Mouse (Mus musculus) MEL (cell line): ENCODE measurements around the gene Xlr5a. TPM values are rescaled to one million over a fixed set of nuclear protein-coding genes. Genes with fewer than 3 reads are reported as not detected.
"Not testable (repeated sequence)": the region's sequence is repeated elsewhere in the genome, so short reads cannot be mapped to it uniquely, and the experiment has no call there.

Experiments used
- DNase-seq: peaks from one replicate; pipeline ENCODE4 v3.0.0; 2011; ENCODE audit warnings: low read depth, low spot score
- H3K27ac ChIP-seq: 2 replicates; pipeline ENCODE4 v1.5.1; 2012; ENCODE audit warnings: low read depth, mild to moderate bottlenecking, control low read depth, low read length, moderate library complexity; ENCODE audit not compliant: control insufficient read depth
- H3K27me3 ChIP-seq, 2 experiments: fragments of 150-350 bp in 1 of 2; sonication (generic) in 1 of 2; 2 replicates each; pipeline ENCODE4 v1.6.1; 2012; ENCODE audit warnings: low read length in 2 of 2, mild to moderate bottlenecking in 2 of 2, improper control_type of control experiment in 1 of 2, moderate library complexity in 1 of 2; ENCODE audit not compliant: insufficient read depth in 2 of 2, control insufficient read depth in 1 of 2
- H3K36me3 ChIP-seq, 2 experiments: 2 replicates each; pipeline ENCODE4 v1.6.1; 2012 to 2014; ENCODE audit warnings: low read length in 2 of 2, improper control_type of control experiment in 1 of 2, inconsistent platforms in 1 of 2, mild to moderate bottlenecking in 1 of 2; ENCODE audit not compliant: insufficient read depth in 2 of 2, control insufficient read depth in 1 of 2
- H3K4me1 ChIP-seq, 2 experiments: fragments of 150-350 bp in 1 of 2; sonication (generic) in 1 of 2; 2 replicates each; pipeline ENCODE4 v1.6.1; 2012; ENCODE audit warnings: low read length in 2 of 2, improper control_type of control experiment in 1 of 2, mild to moderate bottlenecking in 1 of 2; ENCODE audit not compliant: insufficient read depth in 2 of 2, control insufficient read depth in 1 of 2
- H3K4me3 ChIP-seq, 2 experiments: fragments of 150-350 bp in 1 of 2; sonication (generic) in 1 of 2; 2 replicates each; pipeline ENCODE4 v1.5.1; 2012; ENCODE audit warnings: low read depth in 2 of 2, low read length in 2 of 2, mild to moderate bottlenecking in 2 of 2, moderate library complexity in 2 of 2, control low read depth in 1 of 2, improper control_type of control experiment in 1 of 2; ENCODE audit not compliant: control insufficient read depth in 1 of 2, insufficient read depth in 1 of 2
- H3K79me2 ChIP-seq: 2 replicates; pipeline ENCODE4 v1.6.1; 2012; ENCODE audit warnings: mild to moderate bottlenecking, low read length, moderate library complexity; ENCODE audit not compliant: control insufficient read depth, poor library complexity, insufficient read depth
- H3K9ac ChIP-seq: 2 replicates; pipeline ENCODE4 v1.6.1; 2012; ENCODE audit warnings: low read depth, mild to moderate bottlenecking, control low read depth, low read length, moderate library complexity; ENCODE audit not compliant: control insufficient read depth, poor library complexity, severe bottlenecking
- H3K9me3 ChIP-seq: fragments of 150-350 bp; sonication (generic); replicated peaks from 2 replicates; pipeline ENCODE4 v1.6.1; 2012; ENCODE audit warnings: mild to moderate bottlenecking, low read length, improper control_type of control experiment, moderate library complexity; ENCODE audit not compliant: insufficient read depth
- HCFC1 ChIP-seq: IDR thresholded peaks from 2 replicates; pipeline ENCODE4 v1.6.1; 2012; ENCODE audit warnings: low read depth, mild to moderate bottlenecking, inconsistent platforms, low read length, improper control_type of control experiment, moderate library complexity
- NELFE ChIP-seq: IDR thresholded peaks from 2 replicates; pipeline ENCODE4 v1.6.1; 2011; ENCODE audit warnings: low read depth, low read length, improper control_type of control experiment
- NRF1 ChIP-seq: IDR thresholded peaks from 2 replicates; pipeline ENCODE4 v1.6.1; 2014; ENCODE audit warnings: low read depth, mild to moderate bottlenecking, inconsistent platforms, low read length, improper control_type of control experiment, moderate library complexity; ENCODE audit not compliant: poor library complexity, insufficient read depth, severe bottlenecking
- POLR2A ChIP-seq, 2 experiments: IDR thresholded peaks; 2 replicates each; pipeline ENCODE4 v1.6.1; 2011 to 2012; ENCODE audit warnings: low read length in 2 of 2, mild to moderate bottlenecking in 2 of 2, control low read depth in 1 of 2, improper control_type of control experiment in 1 of 2, low read depth in 1 of 2, moderate library complexity in 1 of 2; ENCODE audit not compliant: control insufficient read depth in 1 of 2, insufficient read depth in 1 of 2, poor library complexity in 1 of 2
- polyA plus RNA-seq, 2 experiments: library from polyadenylated mRNA; stranded (reverse) in 1 of 2; unstranded in 1 of 2; fragments of >175 nt in 1 of 2; fragments of >200 nt in 1 of 2; gene quantifications; 2 replicates each; pipeline versions ENCODE4 v1.2.1 to v1.2.4; 2012; ENCODE audit warnings: low replicate concordance in 2 of 2, low read depth in 1 of 2; ENCODE audit not compliant: insufficient read length in 2 of 2, insufficient read depth in 1 of 2, missing spikeins in 1 of 2
- total RNA-seq: library from RNA; depleted of rRNA; stranded (reverse); fragments of 300-350 nt; gene quantifications from 2 replicates; pipeline ENCODE4 v1.2.3, GENCODE M21; 2012

Gene Xlr5a
- total and polyA plus RNA-seq, 3 experiments, result not detected

DNA sequence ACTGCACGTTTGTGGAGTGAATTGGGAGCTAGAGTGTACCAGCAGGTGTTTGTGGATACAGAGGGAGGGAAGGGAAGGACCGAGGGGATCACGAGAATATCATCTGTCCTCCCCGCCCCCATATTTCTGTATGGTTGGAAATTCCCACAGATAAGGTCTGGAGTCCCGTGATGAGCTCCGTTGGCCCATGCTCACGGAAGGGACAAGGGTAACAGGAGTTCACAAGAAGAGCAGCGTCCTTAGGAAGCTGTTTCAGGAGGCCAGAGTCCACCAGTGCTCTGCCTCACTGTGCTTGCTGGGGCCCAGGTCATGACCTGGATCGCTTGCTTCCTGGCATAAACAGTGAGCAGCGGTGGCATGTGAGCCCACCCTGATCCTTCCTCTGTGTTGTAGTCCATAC lies 3.0 kb upstream of the Xlr5a start:
- H3K4me1 ChIP-seq, H3K79me2 ChIP-seq, H3K4me3 ChIP-seq, H3K36me3 ChIP-seq, H3K9me3 ChIP-seq, H3K9ac ChIP-seq, DNase-seq, H3K27me3 ChIP-seq, H3K27ac ChIP-seq: not testable (repeated sequence)

DNA sequence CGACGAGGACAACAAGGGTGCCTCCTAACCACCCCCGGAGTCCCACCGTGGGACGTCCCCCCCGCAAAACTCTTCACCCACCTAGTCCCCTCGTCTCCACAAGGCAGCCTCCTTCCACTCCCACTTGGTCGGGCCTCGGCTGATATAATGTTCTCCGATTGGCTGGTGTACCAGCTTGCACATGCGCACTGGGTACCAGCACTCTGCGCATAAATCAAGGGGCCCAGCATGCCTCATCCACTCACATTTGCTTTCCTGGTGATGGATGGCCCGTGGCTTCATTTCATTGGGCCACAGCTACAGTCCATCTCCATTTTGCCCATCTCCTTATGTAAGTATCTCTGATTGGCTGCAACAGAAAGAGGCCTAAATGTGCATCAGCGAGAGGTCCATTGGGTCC lies 27.5 kb downstream of the Xlr5a start, which contains the start of gene Xlr3c:
Gene Xlr3c (minus strand): TSS at position 121 of the 400 bp plus-strand sequence.
- H3K9me3 ChIP-seq, H3K4me1 ChIP-seq, H3K27ac ChIP-seq, H3K27me3 ChIP-seq, H3K79me2 ChIP-seq, H3K36me3 ChIP-seq: not testable (repeated sequence)
- TF ChIP-seq POLR2A (IDR thresholded peaks at IDR 0.05; ENCODE audit: control insufficient read depth in 1 of 2, insufficient read depth in 1 of 2, low read depth in 1 of 2, low read length in 2 of 2, poor library complexity in 1 of 2), result peak in 1 of 2 experiments; percentile 60; a peak in 2 of 4 replicates
- peak; percentile 79 for TF ChIP-seq NRF1
- TF ChIP-seq NELFE, result peak; percentile 38; the same call in 1 of the 2 replicates
- peak; percentile 68; the same call in 1 of the 2 replicates for TF ChIP-seq HCFC1
- peak within 1 kb of the TSS; percentile 64 for H3K9ac ChIP-seq
- DNase-seq, result peak; percentile 89
- peak within 1 kb of the TSS; percentile 62 to 74 for H3K4me3 ChIP-seq

DNA sequence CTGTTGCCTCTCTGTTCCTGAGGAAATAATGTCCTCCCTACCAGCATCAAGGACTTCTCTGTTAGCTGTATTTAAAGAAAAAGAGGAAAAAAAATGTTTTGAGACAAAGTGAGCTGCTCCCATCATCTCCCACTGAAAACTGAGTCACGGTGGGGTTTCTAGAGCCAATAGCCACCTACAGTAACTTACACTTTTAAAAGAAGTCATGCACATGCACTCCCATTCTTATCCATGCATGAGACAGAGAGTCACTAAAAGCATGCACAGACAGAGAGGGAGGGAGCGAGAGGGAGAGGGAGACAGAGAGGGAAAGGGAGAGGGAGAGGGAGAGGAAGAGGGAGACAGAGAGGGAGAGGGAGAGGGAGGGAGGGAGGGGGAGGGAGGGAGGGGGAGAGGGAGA lies 30.3 kb downstream of the Xlr5a start:
- not testable (repeated sequence) for H3K4me1 ChIP-seq, DNase-seq, H3K9ac ChIP-seq, H3K79me2 ChIP-seq, H3K36me3 ChIP-seq, H3K27me3 ChIP-seq, H3K4me3 ChIP-seq, H3K9me3 ChIP-seq, H3K27ac ChIP-seq

DNA sequence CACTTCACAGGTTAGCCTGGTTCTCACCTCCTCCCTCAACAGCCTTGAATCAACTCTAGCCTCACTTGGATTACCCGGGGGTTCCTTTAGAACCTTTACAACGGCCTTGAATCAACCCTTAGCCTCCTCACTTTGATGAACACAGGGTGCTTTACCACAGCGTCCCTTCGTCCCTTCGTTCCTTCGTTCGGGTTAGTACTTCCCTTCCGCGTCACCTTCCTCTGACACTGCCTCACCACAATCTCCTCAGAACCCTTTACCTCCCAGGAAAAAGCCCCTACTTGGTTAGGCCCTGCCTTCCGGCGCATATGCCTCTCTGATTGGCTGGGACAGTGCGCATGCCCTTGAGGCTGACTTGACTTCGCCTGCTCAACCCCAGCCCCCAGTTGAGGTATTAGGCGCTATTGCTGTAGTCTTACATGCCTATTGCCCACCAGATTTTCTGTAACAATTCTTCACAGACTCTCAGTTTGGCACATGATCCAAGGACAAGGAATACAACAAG lies 49.9 kb downstream of the Xlr5a start, which contains the start of gene Xlr4c:
Gene Xlr4c (minus strand): TSS at position 310 of the 505 bp plus-strand sequence.
- TF ChIP-seq POLR2A (IDR thresholded peaks at IDR 0.05; ENCODE audit: control insufficient read depth in 1 of 2, insufficient read depth in 1 of 2, low read depth in 1 of 2, low read length in 2 of 2, poor library complexity in 1 of 2) (peak in 1 of 2 experiments; percentile 22; a peak in 1 of 4 replicates), NRF1 (peak; percentile 39; the same call in 1 of the 2 replicates)
- not testable (repeated sequence) for H3K4me1 ChIP-seq, H3K36me3 ChIP-seq, H3K27me3 ChIP-seq, H3K79me2 ChIP-seq, H3K27ac ChIP-seq, DNase-seq, H3K9me3 ChIP-seq
- H3K9ac ChIP-seq, result peak within 1 kb of the TSS; percentile 9; the same call in 1 of the 2 replicates
- H3K4me3 ChIP-seq, result peak within 1 kb of the TSS; percentile 36 to 43; a peak in 3 of 4 replicates
